Mouse (Mus musculus) MEL (cell line): ENCODE data around the gene Tnfrsf12a. TPM values are rescaled to one million over a fixed set of nuclear protein-coding genes. Genes with fewer than 3 reads are reported as not detected.
A peak's percentile ranks its signal among the peaks of the same experiment; 100 is the strongest.

Experiments
- DNase-seq: peaks from one replicate; pipeline ENCODE4 v3.0.0; 2011; ENCODE audit warnings: low read depth, low spot score
- H3K27ac ChIP-seq: 2 replicates; pipeline ENCODE4 v1.5.1; 2012; ENCODE audit warnings: low read depth, mild to moderate bottlenecking, control low read depth, low read length, moderate library complexity; ENCODE audit not compliant: control insufficient read depth
- H3K27me3 ChIP-seq, 2 experiments: fragments of 150-350 bp in 1 of 2; sonication (generic) in 1 of 2; 2 replicates each; pipeline ENCODE4 v1.6.1; 2012; ENCODE audit warnings: low read length in 2 of 2, mild to moderate bottlenecking in 2 of 2, improper control_type of control experiment in 1 of 2, moderate library complexity in 1 of 2; ENCODE audit not compliant: insufficient read depth in 2 of 2, control insufficient read depth in 1 of 2
- H3K36me3 ChIP-seq, 2 experiments: 2 replicates each; pipeline ENCODE4 v1.6.1; 2012 to 2014; ENCODE audit warnings: low read length in 2 of 2, improper control_type of control experiment in 1 of 2, inconsistent platforms in 1 of 2, mild to moderate bottlenecking in 1 of 2; ENCODE audit not compliant: insufficient read depth in 2 of 2, control insufficient read depth in 1 of 2
- H3K4me1 ChIP-seq, 2 experiments: fragments of 150-350 bp in 1 of 2; sonication (generic) in 1 of 2; 2 replicates each; pipeline ENCODE4 v1.6.1; 2012; ENCODE audit warnings: low read length in 2 of 2, improper control_type of control experiment in 1 of 2, mild to moderate bottlenecking in 1 of 2; ENCODE audit not compliant: insufficient read depth in 2 of 2, control insufficient read depth in 1 of 2
- H3K4me3 ChIP-seq, 2 experiments: fragments of 150-350 bp in 1 of 2; sonication (generic) in 1 of 2; 2 replicates each; pipeline ENCODE4 v1.5.1; 2012; ENCODE audit warnings: low read depth in 2 of 2, low read length in 2 of 2, mild to moderate bottlenecking in 2 of 2, moderate library complexity in 2 of 2, control low read depth in 1 of 2, improper control_type of control experiment in 1 of 2; ENCODE audit not compliant: control insufficient read depth in 1 of 2, insufficient read depth in 1 of 2
- H3K79me2 ChIP-seq: 2 replicates; pipeline ENCODE4 v1.6.1; 2012; ENCODE audit warnings: mild to moderate bottlenecking, low read length, moderate library complexity; ENCODE audit not compliant: control insufficient read depth, poor library complexity, insufficient read depth
- H3K9ac ChIP-seq: 2 replicates; pipeline ENCODE4 v1.6.1; 2012; ENCODE audit warnings: low read depth, mild to moderate bottlenecking, control low read depth, low read length, moderate library complexity; ENCODE audit not compliant: control insufficient read depth, poor library complexity, severe bottlenecking
- H3K9me3 ChIP-seq: fragments of 150-350 bp; sonication (generic); replicated peaks from 2 replicates; pipeline ENCODE4 v1.6.1; 2012; ENCODE audit warnings: mild to moderate bottlenecking, low read length, improper control_type of control experiment, moderate library complexity; ENCODE audit not compliant: insufficient read depth
- CHD1 ChIP-seq: IDR thresholded peaks from 2 replicates; pipeline ENCODE4 v1.6.1; 2012; ENCODE audit warnings: low read depth, mild to moderate bottlenecking, inconsistent platforms, low read length, improper control_type of control experiment
- CTCF ChIP-seq, 3 experiments: IDR thresholded peaks in 2 of 3; conservative IDR thresholded peaks in 1 of 3; 2 replicates each; pipeline ENCODE4 v1.5.1; 2011 to 2012; ENCODE audit warnings: low read length in 3 of 3, low read depth in 2 of 3, mild to moderate bottlenecking in 2 of 3, improper control_type of control experiment in 1 of 3, inconsistent platforms in 1 of 3, mixed read lengths in 1 of 3, moderate library complexity in 1 of 3; ENCODE audit not compliant: control insufficient read depth in 1 of 3, insufficient read depth in 1 of 3, poor library complexity in 1 of 3, severe bottlenecking in 1 of 3
- GABPA ChIP-seq: IDR thresholded peaks from 2 replicates; pipeline ENCODE4 v1.6.1; 2012; ENCODE audit warnings: low read depth, mild to moderate bottlenecking, inconsistent platforms, low read length, improper control_type of control experiment, moderate library complexity
- JUND ChIP-seq: IDR thresholded peaks from 2 replicates; pipeline ENCODE4 v1.6.1; 2011; ENCODE audit warnings: low read depth, mild to moderate bottlenecking, improper control_type of control experiment, low read length
- KAT2A ChIP-seq: conservative IDR thresholded peaks from 2 replicates; pipeline ENCODE4 v1.6.1; 2012; ENCODE audit warnings: low read depth, low read length, improper control_type of control experiment, inconsistent platforms
- MAX ChIP-seq: IDR thresholded peaks from 2 replicates; pipeline ENCODE4 v1.6.1; 2011; ENCODE audit warnings: low read length, improper control_type of control experiment
- MAZ ChIP-seq: IDR thresholded peaks from 2 replicates; pipeline ENCODE4 v1.6.1; 2012; ENCODE audit warnings: low read depth, mild to moderate bottlenecking, inconsistent platforms, low read length, improper control_type of control experiment
- MXI1 ChIP-seq: IDR thresholded peaks from 2 replicates; pipeline ENCODE4 v1.6.1; 2011; ENCODE audit warnings: mild to moderate bottlenecking, low read depth, low read length, improper control_type of control experiment
- MYB ChIP-seq: IDR thresholded peaks from 2 replicates; pipeline ENCODE4 v1.6.1; 2011; ENCODE audit warnings: mild to moderate bottlenecking, low read depth, low read length, improper control_type of control experiment
- MYC ChIP-seq: IDR thresholded peaks from 2 replicates; pipeline ENCODE4 v1.6.1; 2011; ENCODE audit warnings: low read depth, mild to moderate bottlenecking, low read length, improper control_type of control experiment, moderate library complexity
- RAD21 ChIP-seq: IDR thresholded peaks from 2 replicates; pipeline ENCODE4 v1.6.1; 2011; ENCODE audit warnings: mild to moderate bottlenecking, low read depth, low read length, improper control_type of control experiment
- SMC3 ChIP-seq: IDR thresholded peaks from 2 replicates; pipeline ENCODE4 v1.6.1; 2011; ENCODE audit warnings: low read depth, low read length, improper control_type of control experiment
- TBP ChIP-seq: IDR thresholded peaks from 2 replicates; pipeline ENCODE4 v1.8.0; 2011; ENCODE audit warnings: low read depth, low read length, improper control_type of control experiment
- TCF12 ChIP-seq: IDR thresholded peaks from 2 replicates; pipeline ENCODE4 v1.6.1; 2014; ENCODE audit warnings: low read depth, mild to moderate bottlenecking, inconsistent platforms, low read length, improper control_type of control experiment, moderate library complexity
- UBTF ChIP-seq: IDR thresholded peaks from 2 replicates; pipeline ENCODE4 v1.6.1; 2012; ENCODE audit warnings: low read depth, mild to moderate bottlenecking, inconsistent platforms, low read length, improper control_type of control experiment, moderate library complexity, borderline replicate concordance; ENCODE audit not compliant: insufficient read depth
- USF2 ChIP-seq, 2 experiments: IDR thresholded peaks; 2 replicates each; pipeline ENCODE4 v1.6.1; 2011 to 2012; ENCODE audit warnings: improper control_type of control experiment in 2 of 2, low read length in 2 of 2, borderline replicate concordance in 1 of 2, inconsistent platforms in 1 of 2, low read depth in 1 of 2, mild to moderate bottlenecking in 1 of 2; ENCODE audit not compliant: insufficient read depth in 1 of 2
- ZC3H11A ChIP-seq: IDR thresholded peaks from 2 replicates; pipeline ENCODE4 v1.6.1; 2012; ENCODE audit warnings: low read depth, mild to moderate bottlenecking, inconsistent platforms, low read length, improper control_type of control experiment
- ZMIZ1 ChIP-seq: IDR thresholded peaks from 2 replicates; pipeline ENCODE4 v1.6.1; 2012; ENCODE audit warnings: low read depth, mild to moderate bottlenecking, inconsistent platforms, low read length, improper control_type of control experiment, moderate library complexity
- polyA plus RNA-seq, 2 experiments: library from polyadenylated mRNA; stranded (reverse) in 1 of 2; unstranded in 1 of 2; fragments of >175 nt in 1 of 2; fragments of >200 nt in 1 of 2; gene quantifications; 2 replicates each; pipeline versions ENCODE4 v1.2.1 to v1.2.4; 2012; ENCODE audit warnings: low replicate concordance in 2 of 2, low read depth in 1 of 2; ENCODE audit not compliant: insufficient read length in 2 of 2, insufficient read depth in 1 of 2, missing spikeins in 1 of 2
- total RNA-seq: library from RNA; depleted of rRNA; stranded (reverse); fragments of 300-350 nt; gene quantifications from 2 replicates; pipeline ENCODE4 v1.2.3, GENCODE M21; 2012; rRNA removed

Gene Tnfrsf12a
- total and polyA plus RNA-seq, 3 experiments, result 14.7 to 18.8 TPM; not detected in 1

DNA sequence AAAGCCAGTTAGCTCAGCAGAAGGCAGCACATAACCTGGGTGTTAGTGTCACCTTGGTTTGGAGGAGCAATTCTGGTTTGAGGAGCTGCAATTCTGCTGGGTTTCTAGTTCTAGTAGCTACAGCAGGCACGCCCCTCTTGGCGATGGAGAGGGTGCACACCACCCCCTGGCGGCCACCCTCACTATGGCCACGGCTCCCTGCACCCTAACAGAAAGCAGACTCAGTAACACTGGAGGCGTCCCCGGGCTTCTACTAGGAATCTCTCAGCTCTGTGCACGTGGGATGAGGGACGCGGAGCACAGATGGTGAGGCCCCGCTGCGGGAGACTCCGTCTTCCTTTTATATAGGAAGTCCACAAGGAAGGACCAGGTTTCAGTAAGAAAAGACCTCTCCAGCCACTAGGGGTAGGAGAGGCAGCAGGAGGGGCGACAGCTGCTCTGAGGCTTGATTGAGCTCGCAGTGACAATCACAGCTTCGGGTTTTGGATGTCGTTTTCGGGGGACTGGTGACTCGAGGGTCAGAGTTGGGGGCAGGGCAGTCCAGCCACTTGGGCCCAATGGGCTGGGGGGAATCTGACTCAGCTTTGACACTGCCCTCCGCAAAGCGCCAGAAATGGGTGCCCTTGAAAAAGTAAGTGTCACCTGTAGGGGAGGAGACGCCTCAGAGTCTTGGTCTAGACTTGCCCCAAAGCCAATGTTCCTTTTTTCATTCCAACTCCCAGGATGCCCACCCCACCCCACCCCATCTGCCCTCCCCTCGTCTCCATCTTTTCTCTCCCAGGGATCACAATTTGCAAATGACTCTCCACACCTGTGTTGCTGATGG lies 46.9 kb downstream of the Tnfrsf12a start:
- H3K9ac ChIP-seq, result no peak overlapping the region
- peak; percentile 62 to 91 (median 75) for TF ChIP-seq CTCF (IDR thresholded peaks at IDR 0.05 in 2 of 3, conservative IDR thresholded peaks at IDR 0.05 in 1 of 3; ENCODE audit: control insufficient read depth in 1 of 3, insufficient read depth in 1 of 3, low read depth in 2 of 3, low read length in 3 of 3, poor library complexity in 1 of 3, severe bottlenecking in 1 of 3)
- peak; percentile 66 for TF ChIP-seq RAD21
- TF ChIP-seq ZC3H11A, result peak; percentile 53
- TF ChIP-seq KAT2A, result no peak
- TF ChIP-seq MAZ, result no peak
- TF ChIP-seq GABPA, result no peak
- no peak for TF ChIP-seq JUND
- TF ChIP-seq MYC, result no peak
- peak; percentile 61 for TF ChIP-seq SMC3
- no peak for TF ChIP-seq ZMIZ1
- TF ChIP-seq CHD1, result no peak
- TF ChIP-seq, all 39 proteins: peak for 4
- Histone ChIP-seq H3K27ac (no peak overlapping the region), H3K4me3 (no peak overlapping the region), H3K79me2 (no peaks in the 10 kb centered on the region), H3K36me3 (no peaks in the 10 kb centered on the region), H3K4me1 (no peaks in the 10 kb centered on the region), H3K27me3 (peaks cover 0 to 7% of the 10 kb centered on the region in 2 experiments; a peak in 2 of 4 replicates), H3K9me3 (no peaks in the 10 kb centered on the region)
- DNase-seq, result peak; percentile 69

DNA sequence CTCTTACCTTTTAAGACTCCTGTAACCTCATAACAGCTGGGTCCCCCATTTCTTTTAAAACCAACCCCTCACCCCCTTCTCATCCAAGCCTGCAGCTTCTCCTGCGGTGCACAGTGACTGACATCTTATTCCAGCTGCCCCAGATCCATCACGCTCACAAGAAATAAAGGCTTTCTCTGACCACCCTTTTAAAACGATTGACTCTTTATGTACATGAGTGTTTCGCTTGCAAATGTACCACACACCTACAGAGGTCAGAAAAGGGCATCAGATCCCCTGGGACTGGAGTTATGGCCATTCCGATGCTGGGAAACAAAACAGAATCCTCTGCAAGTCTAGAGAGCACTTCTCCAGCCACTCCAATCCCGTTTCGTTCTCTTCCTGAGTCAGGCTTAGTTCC lies 49.5 kb downstream of the Tnfrsf12a start:
- Histone ChIP-seq H3K4me1 (no peaks in the 10 kb centered on the region), H3K27me3 (peaks cover 1 to 2% of the 10 kb centered on the region in 2 experiments; a peak in 3 of 4 replicates), H3K4me3 (no peak overlapping the region), H3K79me2 (no peaks in the 10 kb centered on the region), H3K36me3 (no peaks in the 10 kb centered on the region), H3K9me3 (no peaks in the 10 kb centered on the region), H3K27ac (no peak overlapping the region), H3K9ac (no peak overlapping the region)
- TF ChIP-seq CTCF (IDR thresholded peaks at IDR 0.05 in 2 of 3, conservative IDR thresholded peaks at IDR 0.05 in 1 of 3; ENCODE audit: control insufficient read depth in 1 of 3, insufficient read depth in 1 of 3, low read depth in 2 of 3, low read length in 3 of 3, poor library complexity in 1 of 3, severe bottlenecking in 1 of 3) (no peak), TCF12 (no peak), USF2 (IDR thresholded peaks at IDR 0.05; ENCODE audit: borderline replicate concordance in 1 of 2, insufficient read depth in 1 of 2, low read depth in 1 of 2, low read length in 2 of 2) (no peak), ZMIZ1 (no peak), MAX (no peak), MYB (no peak), TBP (no peak), MXI1 (no peak), UBTF (no peak)
- no peak for DNase-seq

Other genes starting within 250 kb of the Tnfrsf12a start
- gene Vmn2r117, start 197.8 kb downstream of the Tnfrsf12a start, total RNA-seq, result not detected in 2 replicates
- gene Vmn2r117, start 197.8 kb downstream of the Tnfrsf12a start, polyA plus RNA-seq, result not detected
- 3.4 and 3.8 TPM in 2 replicates for gene Zfp213, start 113.2 kb downstream of the Tnfrsf12a start, total RNA-seq
- 1 to 10 TPM in 1 of 2 experiments, not detected in 1; 3.0 TPM for gene Zfp213, start 113.2 kb downstream of the Tnfrsf12a start, polyA plus RNA-seq
- gene Zfp13, start 78.0 kb downstream of the Tnfrsf12a start, total RNA-seq, result 0.08 and 0.16 TPM in 2 replicates
- under 1 TPM in 1 of 2 experiments, not detected in 1; 0.38 TPM for gene Zfp13, start 78.0 kb downstream of the Tnfrsf12a start, polyA plus RNA-seq
- gene Zscan10, start 76.6 kb downstream of the Tnfrsf12a start, total RNA-seq, result not detected in 2 replicates
- under 1 TPM in 1 of 2 experiments, not detected in 1; 0.08 TPM for gene Zscan10, start 76.6 kb downstream of the Tnfrsf12a start, polyA plus RNA-seq
- 0.03 TPM in 1 of 2 replicates, not detected in the other for gene Mmp25, start 32.2 kb downstream of the Tnfrsf12a start, total RNA-seq
- under 1 TPM in 1 of 2 experiments, not detected in 1; 0.01 TPM for gene Mmp25, start 32.2 kb downstream of the Tnfrsf12a start, polyA plus RNA-seq
- 0.08 TPM in 1 of 2 replicates, not detected in the other for gene Bicdl2, start 17.0 kb downstream of the Tnfrsf12a start, total RNA-seq
- gene Bicdl2, start 17.0 kb downstream of the Tnfrsf12a start, polyA plus RNA-seq, result under 1 TPM in 1 of 2 experiments, not detected in 1; 0.17 TPM
- gene Hcfc1r1, start 3.9 kb downstream of the Tnfrsf12a start, total RNA-seq, result 11.0 and 15.6 TPM in 2 replicates
- 10 to 100 TPM in 1 of 2 experiments, not detected in 1; 81.6 TPM for gene Hcfc1r1, start 3.9 kb downstream of the Tnfrsf12a start, polyA plus RNA-seq
- gene Thoc6, start 3.6 kb downstream of the Tnfrsf12a start, total RNA-seq, result 26.4 and 36.9 TPM in 2 replicates
- 10 to 100 TPM in 1 of 2 experiments, not detected in 1; 62.9 TPM for gene Thoc6, start 3.6 kb downstream of the Tnfrsf12a start, polyA plus RNA-seq
- not detected in 2 replicates for gene Cldn6, start 1.8 kb upstream of the Tnfrsf12a start, total RNA-seq
- gene Cldn6, start 1.8 kb upstream of the Tnfrsf12a start, polyA plus RNA-seq, result not detected
- 0.19 and 0.26 TPM in 2 replicates for gene Cldn9, start 6.6 kb upstream of the Tnfrsf12a start, total RNA-seq
- under 1 TPM in 1 of 2 experiments, not detected in 1; 0.18 TPM for gene Cldn9, start 6.6 kb upstream of the Tnfrsf12a start, polyA plus RNA-seq
- not detected in 2 replicates for gene 1520401A03Rik, start 45.3 kb upstream of the Tnfrsf12a start, total RNA-seq
- not detected for gene 1520401A03Rik, start 45.3 kb upstream of the Tnfrsf12a start, polyA plus RNA-seq
- 15.8 and 16.6 TPM in 2 replicates for gene Pkmyt1, start 48.9 kb upstream of the Tnfrsf12a start, total RNA-seq
- 10 to 100 TPM in 1 of 2 experiments, not detected in 1; 49.8 TPM for gene Pkmyt1, start 48.9 kb upstream of the Tnfrsf12a start, polyA plus RNA-seq
- gene Paqr4, start 63.4 kb upstream of the Tnfrsf12a start, total RNA-seq, result 5.2 and 6.5 TPM in 2 replicates
- 10 to 100 TPM in 1 of 2 experiments, not detected in 1; 10.7 TPM for gene Paqr4, start 63.4 kb upstream of the Tnfrsf12a start, polyA plus RNA-seq
- gene Kremen2, start 68.4 kb upstream of the Tnfrsf12a start, total RNA-seq, result 0.10 TPM in 1 of 2 replicates, not detected in the other
- under 1 TPM in 1 of 2 experiments, not detected in 1; 0.11 TPM for gene Kremen2, start 68.4 kb upstream of the Tnfrsf12a start, polyA plus RNA-seq
- gene Flywch1, start 94.1 kb upstream of the Tnfrsf12a start, total RNA-seq, result 14.8 and 15.3 TPM in 2 replicates
- 10 to 100 TPM in 1 of 2 experiments, not detected in 1; 29.7 TPM for gene Flywch1, start 94.1 kb upstream of the Tnfrsf12a start, polyA plus RNA-seq
- gene Flywch2, start 108.6 kb upstream of the Tnfrsf12a start, total RNA-seq, result 0.62 and 0.69 TPM in 2 replicates
- 1 to 10 TPM in 1 of 2 experiments, not detected in 1; 6.2 TPM for gene Flywch2, start 108.6 kb upstream of the Tnfrsf12a start, polyA plus RNA-seq
- 56.2 and 68.9 TPM in 2 replicates for gene Srrm2, start 113.1 kb upstream of the Tnfrsf12a start, total RNA-seq
- gene Srrm2, start 113.1 kb upstream of the Tnfrsf12a start, polyA plus RNA-seq, result 100 to 1,000 TPM; 505 to 988 TPM
- gene Elob, start 151.7 kb upstream of the Tnfrsf12a start, total RNA-seq, result 453 and 486 TPM in 2 replicates
- gene Elob, start 151.7 kb upstream of the Tnfrsf12a start, polyA plus RNA-seq, result 100 to 1,000 TPM in 1 of 2 experiments, not detected in 1; 609 TPM
- 0.08 and 0.42 TPM in 2 replicates for gene Prss33, start 158.6 kb upstream of the Tnfrsf12a start, total RNA-seq
- 1 to 10 TPM in 1 of 2 experiments, not detected in 1; 1.0 TPM for gene Prss33, start 158.6 kb upstream of the Tnfrsf12a start, polyA plus RNA-seq
- not detected in 2 replicates for gene Prss32, start 166.4 kb upstream of the Tnfrsf12a start, total RNA-seq
- under 1 TPM in 1 of 2 experiments, not detected in 1; 0.71 TPM for gene Prss32, start 166.4 kb upstream of the Tnfrsf12a start, polyA plus RNA-seq
- 2.6 and 3.4 TPM in 2 replicates for gene Prss41, start 166.7 kb upstream of the Tnfrsf12a start, total RNA-seq
- gene Prss41, start 166.7 kb upstream of the Tnfrsf12a start, polyA plus RNA-seq, result 10 to 100 TPM in 1 of 2 experiments, not detected in 1; 12.8 TPM
- gene Prss21, start 190.6 kb upstream of the Tnfrsf12a start, total RNA-seq, result not detected in 2 replicates
- not detected for gene Prss21, start 190.6 kb upstream of the Tnfrsf12a start, polyA plus RNA-seq
- gene Dcpp1, start 203.4 kb upstream of the Tnfrsf12a start, total RNA-seq, result not detected in 2 replicates
- gene Dcpp1, start 203.4 kb upstream of the Tnfrsf12a start, polyA plus RNA-seq, result not detected
- not detected in 2 replicates for gene Dcpp2, start 203.4 kb upstream of the Tnfrsf12a start, total RNA-seq
- gene Dcpp2, start 203.4 kb upstream of the Tnfrsf12a start, polyA plus RNA-seq, result not detected
- not detected in 2 replicates for gene Dcpp3, start 240.0 kb upstream of the Tnfrsf12a start, total RNA-seq
- not detected for gene Dcpp3, start 240.0 kb upstream of the Tnfrsf12a start, polyA plus RNA-seq